Mouse (Mus musculus) hindbrain, embryonic 16.5 days (tissue): Measurements from ENCODE around the gene Sugct. TPM values are rescaled to one million over a fixed set of nuclear protein-coding genes. Genes with fewer than 3 reads are reported as not detected.
A peak's percentile ranks its signal among the peaks of the same experiment; 100 is the strongest.

Experiments
- ATAC-seq: fragments of 200-750 bp; cut with Nextera tagmentation; 2 replicates; pipeline ENCODE4 v1.8.0; 2017; ENCODE audit warnings: moderate TSS enrichment, moderate library complexity
- H3K27ac ChIP-seq: fragments of 300-500 bp; sonication (generic); 2 replicates; pipeline ENCODE4 v1.5.1; 2014; ENCODE audit warnings: low read depth, mild to moderate bottlenecking, control low read depth, low read length, moderate library complexity
- H3K27me3 ChIP-seq: fragments of 300-500 bp; sonication (generic); replicated peaks from 2 replicates; pipeline ENCODE4 v1.6.1; 2014; ENCODE audit warnings: low read length; ENCODE audit not compliant: control insufficient read depth, insufficient read depth
- H3K36me3 ChIP-seq: fragments of 300-500 bp; sonication (generic); 2 replicates; pipeline ENCODE4 v1.6.1; 2014; ENCODE audit warnings: mild to moderate bottlenecking, low read length, moderate library complexity, mixed read lengths; ENCODE audit not compliant: control insufficient read depth, insufficient read depth
- H3K4me1 ChIP-seq: fragments of 300-500 bp; sonication (generic); 2 replicates; pipeline ENCODE4 v1.6.1; 2014; ENCODE audit warnings: low read depth, low read length; ENCODE audit not compliant: control insufficient read depth, insufficient read depth
- H3K4me2 ChIP-seq: fragments of 300-500 bp; sonication (generic); 2 replicates; pipeline ENCODE4 v1.6.1; 2014; ENCODE audit warnings: mild to moderate bottlenecking, low read length, control low read depth, moderate library complexity
- H3K4me3 ChIP-seq: fragments of 300-500 bp; sonication (generic); 2 replicates; pipeline ENCODE4 v1.5.1; 2014; ENCODE audit warnings: mild to moderate bottlenecking, low read length, control low read depth, moderate library complexity
- H3K9ac ChIP-seq: fragments of 300-500 bp; sonication (generic); 2 replicates; pipeline ENCODE4 v1.6.1; 2014; ENCODE audit warnings: low read depth, mild to moderate bottlenecking, control low read depth, low read length, moderate library complexity
- H3K9me3 ChIP-seq: fragments of 300-500 bp; sonication (generic); 2 replicates; pipeline ENCODE4 v1.6.1; 2014; ENCODE audit warnings: mild to moderate bottlenecking, low read length, moderate library complexity; ENCODE audit not compliant: control insufficient read depth
- WGBS: fragments of 180-500 bp; shearing (Covaris S2); extraction: QIAGEN DNeasy Blood & Tissue Kit; methylation state at CpG from one replicate; pipeline ENCODE4 v1.1.7; 2014; 5-methylcytosine and 5-hydroxymethylcytosine counted together
- polyA plus RNA-seq: library from polyadenylated mRNA; unstranded; fragments of >200 nt; fragmentation: Nextera tagmentation; extraction: Ambion mirVana; gene quantifications from 2 replicates; pipeline ENCODE4 v1.2.1, GENCODE M21; 2015

Gene Sugct
- polyA plus RNA-seq, 1 experiment from 2014 or later: 3.6 TPM

- no peak overlapping the region for H3K27ac ChIP-seq
- no peaks in the 10 kb centered on the region for H3K27me3 ChIP-seq
- no peaks in the 10 kb centered on the region for H3K36me3 ChIP-seq
- 87% methylated on average over 3 of the region's 3 CpGs for WGBS
- no peak overlapping the region for H3K9ac ChIP-seq
- H3K4me1 ChIP-seq: no peaks in the 10 kb centered on the region
- no peak overlapping the region for H3K4me2 ChIP-seq
- no peak for ATAC-seq
- H3K4me3 ChIP-seq: no peak overlapping the region
- H3K9me3 ChIP-seq: no peaks in the 10 kb centered on the region
These were observed 449.4 kb downstream of the Sugct start for GRCm38 (mm10) chr13:17245936-17246335.

DNA sequence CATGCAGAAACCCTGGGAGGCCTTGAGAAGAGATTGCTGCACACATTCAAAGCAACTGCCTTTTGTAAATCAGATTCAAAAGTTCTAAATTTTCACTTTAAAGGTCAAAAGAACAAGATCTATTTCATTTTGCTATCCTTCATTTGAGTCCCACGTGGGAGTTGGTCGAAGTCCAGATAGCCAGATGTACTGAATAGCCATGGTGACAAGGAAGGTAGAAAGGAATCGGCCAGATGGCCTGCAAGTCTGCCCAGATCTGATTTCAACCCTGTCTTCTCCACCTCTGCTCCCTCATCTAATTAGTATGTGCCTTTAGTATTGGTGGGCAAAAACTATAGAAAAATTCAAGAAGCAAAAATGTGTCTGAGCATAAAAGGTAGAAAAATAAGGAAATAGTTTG is 478.8 kb downstream of the Sugct start:
- H3K36me3 ChIP-seq: no peaks in the 10 kb centered on the region
- no peaks in the 10 kb centered on the region for H3K4me1 ChIP-seq
- 63% methylated on average over 3 of the region's 3 CpGs for WGBS
- no peak overlapping the region for H3K9ac ChIP-seq
- H3K4me3 ChIP-seq: no peak overlapping the region
- no peak for ATAC-seq
- no peaks in the 10 kb centered on the region for H3K27me3 ChIP-seq
- no peak overlapping the region for H3K27ac ChIP-seq
- H3K4me2 ChIP-seq: no peak overlapping the region
- no peaks in the 10 kb centered on the region for H3K9me3 ChIP-seq

DNA sequence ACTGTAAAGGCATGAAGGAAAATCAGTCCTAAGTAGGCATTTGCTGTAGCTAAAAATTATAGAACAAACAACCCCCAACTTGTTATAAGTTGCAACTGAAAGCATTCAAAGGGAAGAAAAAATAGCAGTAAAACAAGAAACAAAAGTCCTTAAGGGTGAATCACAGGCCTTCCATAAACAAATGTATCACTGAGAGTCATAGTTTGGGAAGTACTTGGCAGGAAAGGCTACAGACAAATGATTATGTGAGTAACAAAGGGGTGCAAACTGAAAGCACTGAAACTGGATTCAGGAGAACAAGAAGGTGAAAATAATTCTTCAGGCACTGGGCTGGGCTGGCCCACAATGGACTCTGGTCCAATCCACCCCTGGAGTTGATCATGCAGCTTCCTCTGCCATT is 482.7 kb downstream of the Sugct start:
- H3K27ac ChIP-seq: no peak overlapping the region
- H3K4me3 ChIP-seq: no peak overlapping the region
- no peaks in the 10 kb centered on the region for H3K36me3 ChIP-seq
- H3K9ac ChIP-seq: no peak overlapping the region
- H3K4me2 ChIP-seq: no peak overlapping the region
- no peak for ATAC-seq
- H3K27me3 ChIP-seq: no peaks in the 10 kb centered on the region
- no peaks in the 10 kb centered on the region for H3K9me3 ChIP-seq
- no peaks in the 10 kb centered on the region for H3K4me1 ChIP-seq

- H3K4me3 ChIP-seq: no peak overlapping the region
- no peaks in the 10 kb centered on the region for H3K4me1 ChIP-seq
- no peaks in the 10 kb centered on the region for H3K27me3 ChIP-seq
- no peak for ATAC-seq
- H3K4me2 ChIP-seq: no peak overlapping the region
- no peaks in the 10 kb centered on the region for H3K9me3 ChIP-seq
- H3K36me3 ChIP-seq: no peaks in the 10 kb centered on the region
- no peak overlapping the region for H3K9ac ChIP-seq
- no peak overlapping the region for H3K27ac ChIP-seq
- 45% methylated on average over 3 of the region's 3 CpGs for WGBS
These were observed 505.1 kb downstream of the Sugct start for GRCm38 (mm10) chr13:17190180-17190762.

DNA sequence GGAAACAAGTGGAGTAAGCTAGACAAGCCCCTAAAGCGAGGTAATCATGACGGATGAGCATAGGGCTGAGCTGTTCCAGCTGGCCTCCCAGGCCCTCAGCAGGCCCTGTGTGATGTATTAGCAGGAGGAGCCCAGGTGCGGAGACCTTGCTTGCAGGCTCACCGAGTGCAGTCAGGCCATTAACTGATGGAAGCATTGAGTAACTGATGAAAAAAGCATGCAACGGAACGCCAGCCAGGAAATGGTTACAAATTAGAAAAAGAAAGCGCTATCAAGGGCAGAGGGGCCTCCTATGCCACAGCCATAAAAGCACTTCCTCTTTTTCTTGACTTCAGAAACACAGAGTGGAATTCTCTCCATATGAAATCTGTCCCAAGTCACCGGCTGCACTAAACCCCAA is 510.1 kb downstream of the Sugct start:
- H3K4me3 ChIP-seq: no peak overlapping the region
- no peak overlapping the region for H3K4me2 ChIP-seq
- H3K36me3 ChIP-seq: no peaks in the 10 kb centered on the region
- H3K4me1 ChIP-seq: no peaks in the 10 kb centered on the region
- H3K9me3 ChIP-seq: no peaks in the 10 kb centered on the region
- no peaks in the 10 kb centered on the region for H3K27me3 ChIP-seq
- H3K27ac ChIP-seq: no peak overlapping the region
- WGBS: 60% methylated on average over 8 of the region's 8 CpGs
- peak; percentile 58; the same call in 1 of the 2 replicates for ATAC-seq
- no peak overlapping the region for H3K9ac ChIP-seq

GRCm38 (mm10) chr13:17165917-17166316 is 529.4 kb downstream of the Sugct start:
- no peak overlapping the region for H3K27ac ChIP-seq
- H3K4me2 ChIP-seq: no peak overlapping the region
- H3K9ac ChIP-seq: no peak overlapping the region
- no peaks in the 10 kb centered on the region for H3K4me1 ChIP-seq
- ATAC-seq: no peak
- H3K9me3 ChIP-seq: no peaks in the 10 kb centered on the region
- 77% methylated on average over 3 of the region's 3 CpGs for whole genome bisulfite sequencing
- no peak overlapping the region for H3K4me3 ChIP-seq
- no peaks in the 10 kb centered on the region for H3K36me3 ChIP-seq
- no peaks in the 10 kb centered on the region for H3K27me3 ChIP-seq

- no peak overlapping the region for H3K9ac ChIP-seq
- no peak overlapping the region for H3K4me2 ChIP-seq
- H3K4me1 ChIP-seq: no peaks in the 10 kb centered on the region
- H3K9me3 ChIP-seq: no peaks in the 10 kb centered on the region
- no peak overlapping the region for H3K27ac ChIP-seq
- no peaks in the 10 kb centered on the region for H3K36me3 ChIP-seq
- ATAC-seq: no peak
- no peak overlapping the region for H3K4me3 ChIP-seq
- no peaks in the 10 kb centered on the region for H3K27me3 ChIP-seq
- WGBS: 78% methylated on average over 3 of the region's 3 CpGs
These were observed 530.6 kb downstream of the Sugct start for GRCm38 (mm10) chr13:17164721-17165120.

DNA sequence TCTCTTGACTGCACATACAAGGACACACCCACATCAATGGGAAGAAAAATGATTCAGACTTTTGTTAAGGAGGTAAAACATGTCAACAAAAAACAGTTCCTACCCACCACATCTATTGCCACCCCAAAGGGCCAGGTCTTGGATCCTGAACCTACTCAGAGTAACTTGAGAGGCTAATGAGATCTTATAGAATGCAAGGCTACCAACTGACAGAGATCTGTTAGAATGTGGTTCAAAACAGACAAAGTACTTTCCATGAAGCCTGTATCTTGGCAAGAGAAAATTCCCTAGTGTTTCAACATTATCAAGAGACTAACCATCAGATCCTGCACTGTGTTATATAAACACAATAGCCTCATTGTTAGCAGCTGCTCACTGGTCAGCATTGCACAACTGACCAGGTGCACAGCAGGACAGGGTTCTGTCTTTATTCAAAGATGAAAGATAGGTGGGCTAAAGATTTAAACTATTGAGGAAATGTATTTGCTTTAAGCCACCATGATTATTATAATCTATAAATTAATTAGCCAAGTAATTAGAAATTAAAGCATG is 548.8 kb downstream of the Sugct start:
- Histone ChIP-seq H3K9me3 (no peaks in the 10 kb centered on the region), H3K4me2 (no peak overlapping the region), H3K36me3 (no peaks in the 10 kb centered on the region), H3K4me1 (no peaks in the 10 kb centered on the region), H3K27me3 (no peaks in the 10 kb centered on the region), H3K4me3 (no peak overlapping the region), H3K9ac (no peak overlapping the region), H3K27ac (no peak overlapping the region)
- ATAC-seq: no peak

- H3K4me3 ChIP-seq: no peak overlapping the region
- H3K27ac ChIP-seq: no peak overlapping the region
- H3K27me3 ChIP-seq: no peaks in the 10 kb centered on the region
- ATAC-seq: no peak
- H3K36me3 ChIP-seq: no peaks in the 10 kb centered on the region
- H3K9me3 ChIP-seq: no peaks in the 10 kb centered on the region
- H3K9ac ChIP-seq: no peak overlapping the region
- no peaks in the 10 kb centered on the region for H3K4me1 ChIP-seq
- no peak overlapping the region for H3K4me2 ChIP-seq
- 75% methylated on average over 3 of the region's 3 CpGs for WGBS
These were observed 579.3 kb downstream of the Sugct start for GRCm38 (mm10) chr13:17116073-17116472.

- H3K27me3 ChIP-seq: no peaks in the 10 kb centered on the region
- H3K4me3 ChIP-seq: no peak overlapping the region
- H3K9ac ChIP-seq: no peak overlapping the region
- no peaks in the 10 kb centered on the region for H3K9me3 ChIP-seq
- H3K27ac ChIP-seq: no peak overlapping the region
- H3K4me1 ChIP-seq: no peaks in the 10 kb centered on the region
- ATAC-seq: no peak
- WGBS: 92% methylated on average over 1 of the region's 1 CpGs
- H3K36me3 ChIP-seq: no peaks in the 10 kb centered on the region
- no peak overlapping the region for H3K4me2 ChIP-seq
These were observed 593.0 kb downstream of the Sugct start for GRCm38 (mm10) chr13:17102372-17102771.
